Mouse (Mus musculus) spleen, postnatal 14 days (tissue): ENCODE measurements around the gene Medag.

ENCODE experiments used
- DNase-seq, 2 experiments: peaks; one replicate each; pipeline ENCODE4 v3.0.0; 2021 to 2022; ENCODE audit warnings: low spot score in 2 of 2

The Medag gene

DNA sequence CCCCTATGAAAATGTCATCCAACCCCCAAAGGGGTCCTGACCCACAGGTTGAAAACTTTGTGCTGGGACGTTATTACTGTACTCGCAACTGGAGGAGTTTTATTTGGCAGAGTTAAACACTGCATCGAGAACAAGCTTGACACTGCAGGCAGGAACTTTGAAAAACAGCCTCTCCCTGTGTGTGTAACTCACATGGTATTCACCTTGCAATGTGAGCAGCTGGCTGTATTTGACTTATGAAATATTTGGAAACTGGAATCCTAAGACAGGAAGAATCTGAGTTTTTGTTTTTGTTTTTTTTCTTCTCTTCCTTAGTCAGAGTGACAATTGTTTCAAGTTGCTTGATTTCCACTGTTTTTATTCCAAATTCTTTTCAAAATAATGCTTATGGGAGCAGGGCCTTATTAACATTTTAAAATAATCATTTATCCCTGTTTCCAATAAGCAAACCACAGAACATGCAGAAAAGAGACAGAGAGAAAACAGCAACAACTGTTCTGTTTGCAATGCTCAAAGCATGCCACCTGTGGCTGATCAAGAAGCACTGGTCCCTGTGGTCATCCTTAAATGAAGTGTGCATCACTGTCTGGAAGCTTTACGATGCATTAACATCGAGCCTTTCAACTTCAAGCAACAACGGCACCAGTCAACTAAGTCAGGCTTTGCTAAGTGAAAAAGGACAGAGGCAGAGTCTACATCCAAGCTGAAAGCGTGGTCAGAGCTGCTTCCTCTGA is 26.2 kb upstream of the Medag start:
- DNase-seq: no peak

DNA sequence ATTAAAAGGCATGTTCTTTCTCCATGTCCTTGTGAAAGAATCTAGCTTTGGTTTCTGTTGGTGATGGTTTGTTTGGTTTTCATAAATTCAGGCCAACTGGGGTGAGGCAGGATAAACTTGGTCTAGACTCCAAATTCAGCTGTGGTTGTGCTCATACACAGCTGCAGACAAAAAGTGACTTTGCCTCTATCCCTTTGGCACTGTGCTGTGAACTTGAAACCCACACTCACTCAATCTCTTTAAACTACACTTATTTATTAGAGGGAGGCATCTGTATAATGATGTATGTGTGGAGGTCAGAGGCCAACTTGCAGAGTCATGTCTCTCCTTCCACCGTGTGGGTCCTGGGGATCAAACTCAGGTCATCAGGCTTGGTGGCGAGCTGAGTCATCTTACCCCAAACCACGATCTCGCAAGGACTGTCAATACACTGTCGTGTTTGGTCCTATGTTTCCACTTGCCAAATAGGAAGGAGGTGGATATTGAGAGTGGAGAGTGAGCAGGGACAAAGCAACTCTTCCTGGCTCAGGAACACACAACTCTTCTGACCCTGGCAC is 25.2 kb upstream of the Medag start:
- DNase-seq: no peak

DNA sequence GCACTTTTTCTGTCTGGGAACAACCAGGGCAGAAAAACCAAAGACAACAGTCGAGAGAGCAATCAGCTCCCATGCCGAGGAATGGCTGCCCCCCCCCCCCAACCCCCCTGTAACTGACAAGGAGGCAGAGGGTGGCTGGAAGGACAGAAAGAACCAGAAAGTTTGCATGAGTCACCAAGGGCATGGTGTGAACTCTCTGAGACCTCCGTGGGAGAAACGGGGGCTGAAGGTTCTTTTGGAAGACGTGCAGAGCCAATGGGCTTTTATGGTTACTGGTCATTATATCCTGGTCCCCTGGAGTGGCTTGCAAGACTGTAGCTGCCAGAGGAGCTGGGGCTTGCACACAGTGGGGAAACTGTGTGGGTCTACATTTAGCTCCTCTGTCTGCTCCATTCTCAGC is 22.6 kb upstream of the Medag start:
- DNase-seq: no peak

DNA sequence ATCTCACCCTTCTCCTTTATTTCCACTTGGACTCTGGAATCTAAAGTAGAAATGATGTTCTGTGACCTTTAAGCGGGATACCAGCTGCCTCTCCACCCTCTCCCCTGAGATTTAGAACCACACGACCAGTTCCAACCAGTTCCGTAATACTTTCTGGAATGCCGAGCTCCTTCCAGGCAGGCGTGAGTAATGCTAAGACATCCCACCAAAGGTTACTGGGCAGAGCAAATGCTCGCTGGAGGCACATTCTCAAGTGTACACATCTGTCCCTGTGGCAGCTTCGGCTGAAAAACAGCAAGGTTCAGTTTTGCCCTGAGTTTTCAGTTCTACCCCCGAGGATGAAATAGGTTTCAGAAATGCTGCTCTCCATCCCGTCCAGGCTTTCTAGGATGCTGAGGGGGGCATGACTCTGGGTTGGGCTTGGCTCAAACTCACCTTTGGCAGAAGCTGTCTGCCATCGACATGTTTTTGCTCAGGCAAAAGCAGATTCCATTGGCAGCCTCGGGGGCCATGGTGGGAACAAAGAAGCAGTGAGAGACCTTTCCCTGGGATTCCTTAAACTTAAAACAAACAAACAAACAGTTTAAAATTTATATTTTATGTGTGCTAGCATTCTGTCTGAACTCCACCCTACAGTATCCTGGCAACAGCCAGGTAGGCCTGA is 21.9 kb upstream of the Medag start:
- no peak for DNase-seq

DNA sequence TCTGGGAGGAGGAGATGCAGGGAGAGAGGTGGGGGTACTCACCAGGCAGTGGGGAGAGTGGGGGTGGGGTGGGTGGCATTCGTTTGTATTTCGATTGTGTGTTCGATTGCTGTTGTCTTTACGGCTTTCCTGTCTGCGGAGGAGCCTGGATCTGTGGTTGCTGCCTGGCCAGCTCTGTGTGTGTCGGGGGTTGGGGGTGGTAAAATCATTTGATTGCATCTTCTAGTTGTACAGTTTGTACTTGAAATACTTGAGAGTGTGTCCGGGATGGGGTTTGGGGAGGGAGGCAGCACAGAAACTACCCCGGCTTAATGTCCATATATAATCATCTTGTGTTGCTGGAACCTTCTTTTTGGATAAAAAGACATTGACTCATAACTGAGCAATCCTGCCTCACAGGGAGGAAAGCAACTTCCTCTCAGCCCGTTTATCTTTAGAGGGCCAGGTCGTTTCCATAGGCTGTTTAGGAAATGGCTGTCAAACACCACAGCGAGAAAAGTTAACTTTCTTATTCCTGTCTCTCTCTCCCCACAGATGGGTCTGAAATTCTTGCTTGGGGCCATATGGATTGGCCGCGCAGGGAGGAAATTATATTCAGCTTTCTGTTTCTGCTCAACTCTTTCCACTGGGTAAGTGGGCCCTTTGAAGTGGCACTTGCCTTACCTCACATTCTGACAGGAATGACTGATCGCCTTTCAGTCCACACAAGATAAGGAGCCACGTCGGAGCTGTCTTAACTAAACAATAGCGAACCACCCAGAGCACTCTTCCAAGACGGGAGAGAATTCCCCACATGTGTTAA is 19.8 kb upstream of the Medag start:
- DNase-seq: no peak

DNA sequence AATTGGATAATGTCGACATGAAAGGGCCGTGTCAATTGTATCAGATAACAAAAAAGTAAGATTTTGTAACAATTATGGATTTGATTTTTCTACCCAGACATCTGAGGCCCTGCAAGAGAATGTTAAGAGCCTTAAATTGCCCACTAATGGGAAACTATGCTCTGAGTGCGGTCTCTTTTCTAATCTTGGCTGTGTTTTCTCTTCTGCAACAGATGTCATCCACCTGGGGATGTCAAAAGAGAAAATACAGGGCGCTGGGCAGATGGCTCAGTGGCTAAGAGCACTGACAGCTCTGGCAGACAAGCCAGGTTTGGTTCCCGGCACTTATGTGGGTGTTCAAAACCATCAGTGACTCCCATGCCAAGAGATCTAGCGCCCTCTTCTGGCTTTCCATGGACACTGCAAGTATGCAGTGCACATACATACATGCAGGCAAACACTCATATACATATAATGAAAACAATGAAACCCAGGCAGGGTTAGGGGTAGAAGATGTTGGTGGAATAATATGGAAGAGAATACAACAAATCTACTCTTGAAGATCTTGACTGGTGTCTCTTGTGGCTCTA is 19.0 kb upstream of the Medag start:
- DNase-seq: no peak

DNA sequence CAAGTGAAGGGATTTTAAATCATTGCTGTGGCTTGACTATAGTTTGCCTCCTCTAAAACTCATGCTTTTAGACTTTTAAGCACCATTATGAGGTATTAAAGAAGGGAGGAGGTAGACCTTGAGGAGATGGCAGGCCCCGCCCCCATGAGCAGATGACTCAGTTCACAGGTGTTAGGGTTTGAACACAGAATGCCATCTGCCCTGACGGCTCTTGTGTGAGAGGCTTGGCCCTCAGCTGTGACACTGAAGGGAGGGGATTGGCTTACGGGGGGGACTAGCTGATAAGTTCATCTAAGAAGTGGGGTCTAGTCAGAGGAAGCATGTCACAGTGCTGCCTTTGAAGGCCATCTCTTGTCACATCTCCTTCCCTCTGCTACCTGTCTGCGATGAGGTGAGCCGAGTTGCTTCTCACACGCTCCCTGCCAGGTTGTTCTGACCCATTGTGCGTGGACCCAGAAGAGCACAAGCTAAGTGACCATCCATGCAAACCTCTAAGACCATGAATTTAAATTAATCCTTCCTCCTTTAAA is 10.0 kb upstream of the Medag start:
- DNase-seq: no peak

DNA sequence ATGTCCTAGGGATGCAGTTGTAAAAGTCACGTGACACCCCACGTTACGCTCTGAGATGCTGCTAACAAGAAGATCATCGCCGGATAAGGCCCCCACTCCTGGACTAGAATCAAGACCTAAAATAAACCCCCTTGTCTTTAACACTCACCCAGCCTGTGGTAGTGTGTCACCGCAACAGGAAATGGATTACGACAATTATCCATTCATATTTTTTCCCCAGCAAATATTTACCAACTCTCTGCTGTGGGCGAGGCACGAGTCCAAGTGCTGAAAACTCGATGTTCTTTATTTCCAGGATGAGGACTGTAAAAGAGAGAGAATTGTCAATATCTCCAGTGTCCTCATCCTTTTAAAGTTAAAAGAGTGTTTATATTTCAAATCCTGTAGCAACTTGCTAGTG is 9.5 kb upstream of the Medag start:
- no peak for DNase-seq

DNA sequence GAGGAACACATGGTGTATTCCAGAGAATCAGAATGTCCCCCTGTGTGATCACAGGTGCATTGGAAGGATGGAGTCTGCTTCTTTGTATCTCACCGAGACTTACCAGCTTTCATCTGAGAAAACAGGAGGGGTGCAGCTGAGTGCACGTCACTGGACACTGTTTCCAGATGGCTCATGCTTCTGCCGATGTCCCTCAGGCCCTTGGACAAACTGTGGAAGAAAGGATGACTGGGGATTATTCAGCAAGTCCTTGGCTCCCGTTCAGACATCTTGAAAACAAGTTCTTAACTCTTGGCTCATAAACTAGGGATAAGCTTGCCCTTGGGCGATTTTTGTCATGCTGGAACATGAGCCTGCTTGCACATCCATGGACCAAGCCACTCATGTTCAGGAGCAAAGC is 8.2 kb upstream of the Medag start:
- DNase-seq: no peak

DNA sequence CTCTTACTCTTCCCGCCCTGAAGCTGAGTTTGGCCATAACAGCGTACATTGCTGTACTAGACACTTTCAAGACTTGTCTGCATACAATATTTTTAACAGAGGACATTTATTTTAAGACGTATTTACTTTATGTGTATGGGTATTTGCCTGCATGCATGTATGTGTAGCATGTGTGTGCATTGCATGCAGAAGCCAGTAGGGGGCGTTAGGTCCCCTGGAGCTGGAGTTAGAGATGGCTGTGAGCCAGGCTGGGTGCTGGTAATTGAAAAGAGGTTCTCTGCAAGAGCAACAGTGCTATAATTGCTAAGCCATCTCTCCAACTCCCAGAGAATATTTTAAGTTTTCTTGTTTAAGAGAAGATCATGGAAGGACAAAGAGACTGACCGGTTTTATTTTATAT is 6.8 kb upstream of the Medag start:
- DNase-seq: no peak

DNA sequence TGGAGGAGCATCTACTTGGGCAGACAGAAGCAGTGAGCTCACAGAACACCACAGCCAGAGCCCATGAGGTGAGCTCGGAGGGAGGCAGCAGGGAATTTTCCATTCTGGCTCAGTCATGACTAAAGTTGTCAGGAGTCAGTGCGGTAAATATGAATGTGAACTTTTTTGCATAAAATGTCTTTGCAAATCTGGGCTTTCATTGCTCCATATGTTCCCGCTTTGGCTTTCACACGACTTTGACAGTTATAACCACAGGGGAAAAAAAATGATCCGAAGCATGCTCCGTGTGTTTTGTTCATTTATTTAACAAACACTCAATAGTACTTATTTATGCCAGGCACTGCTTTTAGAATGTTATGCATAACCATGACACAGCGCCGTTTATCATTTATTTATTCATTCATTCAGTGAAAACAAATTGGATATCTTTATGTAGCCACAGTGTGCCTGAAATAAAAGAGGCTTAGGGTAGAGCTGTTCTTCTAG is 4.7 kb upstream of the Medag start:
- DNase-seq: no peak

DNA sequence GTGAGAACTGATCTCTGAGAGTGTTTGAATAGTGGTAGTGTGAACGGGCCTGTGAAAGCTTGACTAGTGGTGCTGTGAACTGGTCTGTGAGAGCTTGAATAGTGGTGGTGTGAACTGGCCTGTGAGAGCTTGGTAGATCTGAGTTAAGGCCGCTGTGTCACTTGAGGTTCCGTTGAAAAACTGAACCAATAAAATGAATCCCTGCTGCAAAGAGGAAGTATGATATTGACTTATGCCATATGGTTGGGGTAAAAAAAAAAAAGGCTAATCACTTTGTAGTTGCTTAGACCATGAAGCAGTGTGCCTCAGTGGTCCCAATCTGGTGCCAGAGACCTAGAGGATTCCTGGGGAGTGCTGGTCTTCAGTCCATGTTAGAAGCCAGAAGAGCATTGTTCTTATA is 2.0 kb upstream of the Medag start:
- no peak for DNase-seq

DNA sequence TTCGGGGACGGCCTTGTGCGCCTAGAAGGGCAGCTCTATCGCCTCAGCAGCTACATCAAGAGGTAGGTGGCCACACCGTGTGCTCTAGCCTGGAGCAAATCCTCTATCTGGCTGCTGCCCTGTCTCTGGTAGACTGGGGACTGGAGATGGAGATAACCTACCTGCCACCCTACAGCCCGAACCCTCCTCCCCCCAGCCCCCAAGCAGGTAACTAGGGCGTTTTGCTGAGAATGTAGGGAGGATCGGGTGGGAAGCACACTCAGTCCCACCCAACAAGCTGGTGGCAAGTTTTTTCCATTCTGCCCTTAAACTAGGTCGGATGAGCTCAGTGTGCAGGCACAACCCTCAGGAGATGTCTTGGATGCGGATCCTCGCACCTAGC is 636 bp downstream of the Medag start:
- no peak for DNase-seq

DNA sequence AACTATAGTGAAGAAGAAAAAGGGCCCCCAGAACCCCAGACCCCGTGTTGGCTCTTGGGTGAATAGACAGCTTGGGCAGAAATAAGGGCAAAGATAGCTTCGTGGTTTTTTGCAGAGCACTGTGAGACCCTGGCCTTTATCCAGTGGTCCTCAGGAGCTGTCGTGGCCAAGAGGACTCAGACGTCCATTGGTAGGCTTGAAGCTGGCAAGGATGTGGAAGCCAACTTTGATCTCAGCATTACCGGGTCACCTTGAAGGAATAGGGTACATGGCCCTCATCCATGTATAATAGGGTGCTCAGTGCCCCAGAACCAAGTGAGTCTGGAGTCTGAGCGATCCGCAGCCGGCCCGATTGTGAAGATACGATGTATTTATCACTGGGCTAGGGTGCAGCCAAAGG is 1.1 kb downstream of the Medag start:
- DNase-seq: no peak

DNA sequence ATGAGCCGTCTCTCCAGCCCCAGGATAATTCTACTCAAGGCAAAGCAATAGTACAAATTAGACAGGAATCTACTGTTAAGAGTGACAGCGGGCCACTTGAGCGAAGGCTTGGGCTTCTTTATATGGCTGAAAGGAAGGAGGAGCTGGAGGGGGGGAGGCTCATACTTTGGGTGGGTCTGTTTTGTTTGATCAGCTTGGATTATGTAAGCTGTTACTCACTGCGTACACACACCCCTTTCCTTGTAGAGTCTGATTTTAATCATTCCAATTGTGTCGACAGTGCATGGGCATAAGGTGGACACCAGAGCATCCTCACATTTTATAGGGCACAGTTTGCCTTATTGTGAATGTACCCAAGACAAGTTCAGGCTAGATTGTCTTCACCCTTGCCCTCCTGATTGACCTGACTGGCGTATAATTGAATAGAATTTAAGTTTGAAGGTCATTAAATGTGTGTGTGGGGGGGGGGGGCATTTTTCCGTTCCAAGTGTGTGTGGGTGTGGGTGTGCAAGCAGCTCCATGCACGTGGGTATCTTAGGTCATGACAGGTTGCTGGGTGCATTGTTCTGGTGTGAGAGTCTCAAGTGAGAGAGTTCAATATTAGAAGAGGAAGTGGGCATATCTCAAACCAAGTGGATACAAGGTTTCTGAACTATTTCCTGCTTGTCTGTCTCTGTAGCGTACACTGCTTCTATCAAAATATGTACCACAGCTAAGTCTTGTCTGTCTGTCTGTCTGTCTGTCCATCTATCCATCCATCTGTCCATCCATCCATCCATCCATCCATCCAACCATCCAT is 3.0 kb downstream of the Medag start:
- DNase-seq: no peak

DNA sequence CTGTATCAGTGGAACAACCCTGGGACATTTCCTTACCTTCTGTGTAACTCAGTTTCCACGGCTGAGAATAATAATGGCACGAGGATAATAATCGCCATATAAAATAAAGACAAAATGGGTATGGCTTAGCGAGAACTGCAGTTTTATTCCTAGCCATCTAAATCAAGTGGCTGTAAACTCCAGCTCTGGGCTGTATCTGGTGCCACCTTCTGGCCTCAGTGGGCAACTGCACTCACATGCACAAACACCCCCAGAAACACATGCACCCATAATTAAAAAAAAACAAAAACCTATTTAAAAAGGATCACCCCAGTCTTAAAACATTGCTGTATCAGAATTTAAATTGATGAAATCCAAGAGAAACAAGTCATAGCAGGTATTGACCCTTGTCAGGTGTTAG is 5.8 kb downstream of the Medag start:
- no peak for DNase-seq

DNA sequence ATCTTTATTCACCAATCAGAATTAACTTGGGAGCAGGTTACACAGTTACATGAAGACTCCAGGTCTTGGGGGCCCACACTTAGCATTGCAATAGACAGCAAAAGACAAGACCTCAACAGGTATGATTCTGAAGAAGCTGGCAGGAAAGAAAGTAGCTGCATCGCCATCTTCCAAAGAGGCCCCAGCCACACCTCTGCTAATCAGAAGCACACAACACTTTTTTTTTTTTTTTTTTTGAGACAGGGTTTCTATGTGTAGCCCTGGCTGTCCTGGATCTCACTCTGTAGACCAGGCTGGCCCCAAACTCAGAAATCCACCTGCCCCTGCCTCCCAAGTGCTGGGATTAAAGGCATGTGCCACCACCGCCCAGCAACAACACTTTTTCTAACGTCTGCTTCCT is 15.0 kb downstream of the Medag start:
- DNase-seq: no peak

DNA sequence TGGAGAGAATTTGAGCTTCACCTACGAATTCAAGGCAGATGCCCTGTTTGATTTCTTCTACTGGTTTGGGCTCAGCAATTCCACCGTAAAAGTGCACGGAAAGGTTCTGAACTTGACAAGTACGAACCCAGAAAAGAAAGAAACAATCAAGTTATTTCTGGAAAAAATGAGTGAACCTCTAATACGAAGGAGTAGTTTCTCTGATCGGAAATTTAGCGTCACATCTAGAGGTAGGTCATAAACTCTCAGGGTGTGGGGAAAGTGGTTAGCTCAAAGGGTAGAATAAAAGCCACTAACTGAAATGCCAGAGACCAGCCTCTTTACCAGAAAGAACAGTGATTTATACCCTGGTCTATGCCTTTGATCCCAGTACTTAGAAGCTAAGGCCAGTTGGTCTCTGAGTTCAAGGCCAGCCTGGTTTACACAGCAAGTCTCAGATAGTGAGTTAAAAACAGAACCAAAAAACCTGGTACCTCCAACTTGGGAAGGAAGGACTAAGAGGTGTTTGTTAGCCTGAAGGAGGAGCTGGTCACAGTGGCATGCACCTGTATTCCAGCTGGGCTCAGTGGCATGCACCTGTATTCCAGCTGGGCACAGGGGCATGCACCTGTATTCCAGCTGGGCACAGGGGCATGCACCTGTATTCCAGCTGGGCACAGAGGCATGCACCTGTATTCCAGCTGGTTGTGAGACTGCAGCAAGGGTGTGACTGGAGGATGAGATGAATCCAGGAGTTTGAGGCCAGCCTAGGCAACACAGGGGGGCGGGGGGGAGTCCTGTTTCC is 15.9 kb downstream of the Medag start:
- no peak for DNase-seq

DNA sequence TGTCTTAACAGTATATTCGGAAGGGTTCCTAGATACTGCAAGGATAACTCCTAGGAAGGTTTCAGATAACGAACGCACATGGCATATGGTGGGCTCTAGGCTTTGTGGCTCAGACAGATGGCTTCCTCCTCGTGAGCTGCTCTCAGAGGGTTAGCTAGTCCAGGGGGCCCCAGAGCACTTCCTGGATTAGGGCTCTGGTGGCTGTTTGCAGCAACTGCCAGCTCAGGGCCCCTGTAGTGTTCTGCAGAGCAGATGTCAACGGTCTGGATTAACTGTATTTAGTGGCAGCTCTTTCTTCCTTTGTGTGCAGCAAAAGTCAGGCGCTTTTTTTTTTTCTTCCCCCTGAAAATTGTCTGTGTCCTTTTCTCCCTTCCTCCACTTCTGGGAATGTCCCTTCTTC is 16.8 kb downstream of the Medag start:
- DNase-seq: peak in 1 of 2 experiments; percentile 34

DNA sequence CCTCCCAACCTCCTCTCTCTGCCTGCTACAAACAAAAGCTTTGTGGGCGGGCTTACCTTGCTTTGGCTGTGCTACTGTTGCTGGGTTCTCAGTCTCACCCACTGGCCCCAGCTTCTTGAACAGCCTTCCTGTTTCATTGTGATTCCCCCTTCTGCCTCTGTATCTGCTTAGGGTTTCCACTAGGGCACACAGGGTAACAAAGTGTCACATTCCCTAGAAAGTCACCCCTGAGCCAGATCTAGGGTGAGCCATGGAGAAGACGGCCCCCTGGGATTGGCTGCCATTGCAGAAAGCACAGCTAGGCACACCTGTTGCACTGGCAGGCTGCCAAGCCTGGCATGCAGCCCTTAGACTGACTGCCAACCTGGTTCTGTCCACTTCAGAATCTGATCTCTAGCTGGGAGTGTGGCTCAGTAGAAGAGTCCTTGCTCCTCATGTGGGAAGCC is 17.3 kb downstream of the Medag start:
- DNase-seq: no peak
